Mouse (Mus musculus) lung, embryonic 14.5 days (tissue): ENCODE data around the gene Iffo2. TPM values are rescaled to one million over a fixed set of nuclear protein-coding genes. Genes with fewer than 3 reads are reported as not detected.

Experiments
- ATAC-seq: fragments of 200-750 bp; cut with Nextera tagmentation; 2 replicates; pipeline ENCODE4 v1.8.0; 2017; ENCODE audit warnings: mild to moderate bottlenecking, moderate TSS enrichment, moderate library complexity; ENCODE audit not compliant: insufficient read depth
- DNase-seq: peaks from one replicate; pipeline ENCODE4 v3.0.0-alpha.2; 2015
- H3K27ac ChIP-seq: fragments of 300-500 bp; sonication (generic); 2 replicates; pipeline ENCODE4 v1.5.1; 2014; ENCODE audit warnings: low read depth, mild to moderate bottlenecking, moderate library complexity
- H3K27me3 ChIP-seq: fragments of 300-500 bp; sonication (generic); 2 replicates; pipeline ENCODE4 v1.6.1; 2014; ENCODE audit warnings: low read length, control low read depth; ENCODE audit not compliant: insufficient read depth
- H3K36me3 ChIP-seq: fragments of 300-500 bp; sonication (generic); 2 replicates; pipeline ENCODE4 v1.6.1; 2014; ENCODE audit warnings: control low read depth; ENCODE audit not compliant: insufficient read depth
- H3K4me1 ChIP-seq: fragments of 300-500 bp; sonication (generic); 2 replicates; pipeline ENCODE4 v1.6.1; 2014; ENCODE audit warnings: antibody characterized with exemption, control low read depth; ENCODE audit not compliant: insufficient read depth
- H3K4me2 ChIP-seq: fragments of 300-500 bp; sonication (generic); 2 replicates; pipeline ENCODE4 v1.6.1; 2014; ENCODE audit warnings: mild to moderate bottlenecking
- H3K4me3 ChIP-seq: fragments of 300-500 bp; sonication (generic); 2 replicates; pipeline ENCODE4 v1.5.1; 2014; ENCODE audit warnings: low read depth, low read length
- H3K9ac ChIP-seq: fragments of 300-500 bp; sonication (generic); 2 replicates; pipeline ENCODE4 v1.6.1; 2014
- H3K9me3 ChIP-seq: fragments of 300-500 bp; sonication (generic); 2 replicates; pipeline ENCODE4 v1.6.1; 2016; ENCODE audit warnings: low read depth, low read length, control low read depth
- CTCF ChIP-seq: IDR thresholded peaks from 2 replicates; pipeline ENCODE4 v1.5.1; 2016; ENCODE audit warnings: antibody characterized with exemption, low read depth
- WGBS: fragments of 180-500 bp; shearing (Covaris S2); extraction: QIAGEN DNeasy Blood & Tissue Kit; methylation state at CpG from one replicate; pipeline ENCODE4 v1.1.7; 2014; 5-methylcytosine and 5-hydroxymethylcytosine counted together
- polyA plus RNA-seq: library from polyadenylated mRNA; unstranded; fragments of >200 nt; fragmentation: Nextera tagmentation; extraction: Ambion mirVana; gene quantifications from 2 replicates; pipeline ENCODE4 v1.2.1, GENCODE M21; 2014

Iffo2 gene
- polyA plus RNA-seq, 1 experiment from 2014 or later: 7.7 TPM

DNA sequence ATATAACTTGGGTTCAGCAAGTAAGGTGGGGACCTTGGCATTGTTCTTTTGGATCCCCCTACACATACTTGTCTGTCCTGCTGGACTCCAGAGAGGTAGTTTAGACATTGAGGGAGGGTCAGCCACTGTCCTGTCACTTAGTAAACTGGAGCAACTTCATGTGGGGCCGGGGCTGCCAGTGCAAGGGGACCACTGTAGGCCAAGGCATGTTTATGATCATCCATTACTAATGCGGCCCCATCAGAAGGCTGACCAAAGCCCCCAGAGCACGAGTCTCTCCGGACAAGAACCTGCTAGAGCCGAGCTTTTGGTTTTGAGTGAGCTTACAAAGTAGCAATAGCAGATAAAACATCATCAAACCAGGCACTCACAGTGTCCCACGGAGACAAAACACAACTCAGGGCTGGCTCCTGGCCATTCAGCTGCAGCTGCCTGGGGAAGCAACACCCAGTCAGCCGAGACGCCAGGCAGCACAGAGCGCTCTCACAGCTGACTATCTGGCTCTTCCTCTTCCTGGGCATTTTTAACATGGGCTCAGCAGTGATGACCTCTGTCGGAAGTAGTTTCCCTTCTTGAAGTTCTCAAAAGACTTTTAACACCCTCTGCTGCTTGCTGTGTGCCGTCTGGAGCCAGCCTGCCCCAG, 39.8 kb upstream of the Iffo2 start:
- peaks cover 63% of the 10 kb centered on the region for H3K36me3 ChIP-seq
- H3K9me3 ChIP-seq: no peaks in the 10 kb centered on the region
- no peaks in the 10 kb centered on the region for H3K27me3 ChIP-seq
- H3K4me1 ChIP-seq: no peaks in the 10 kb centered on the region
- H3K9ac ChIP-seq: no peak overlapping the region
- H3K4me3 ChIP-seq: no peak overlapping the region
- 78% methylated on average over 11 of the region's 11 CpGs for WGBS
- no peak for TF ChIP-seq CTCF
- no peak overlapping the region for H3K4me2 ChIP-seq
- ATAC-seq: no peak
- DNase-seq: peak; percentile 53
- H3K27ac ChIP-seq: no peak overlapping the region

GRCm38 (mm10) chr4:139491541-139492170, 38.7 kb upstream of the Iffo2 start:
- Histone ChIP-seq H3K4me3 (no peak overlapping the region), H3K9ac (no peak overlapping the region), H3K4me1 (no peaks in the 10 kb centered on the region), H3K36me3 (peaks cover 51% of the 10 kb centered on the region), H3K9me3 (no peaks in the 10 kb centered on the region), H3K27ac (no peak overlapping the region), H3K27me3 (no peaks in the 10 kb centered on the region), H3K4me2 (no peak overlapping the region)
- 83% methylated on average over 5 of the region's 5 CpGs for WGBS
- TF ChIP-seq CTCF: no peak
- ATAC-seq (no peak), DNase-seq (no peak)

GRCm38 (mm10) chr4:139492258-139492833, 38.0 kb upstream of the Iffo2 start:
- ATAC-seq: no peak
- DNase-seq: no peak

GRCm38 (mm10) chr4:139493227-139494025, 36.9 kb upstream of the Iffo2 start:
- Histone ChIP-seq H3K27ac (no peak overlapping the region), H3K27me3 (no peaks in the 10 kb centered on the region), H3K9ac (no peak overlapping the region), H3K4me2 (no peak overlapping the region), H3K36me3 (peaks cover 34% of the 10 kb centered on the region), H3K9me3 (no peaks in the 10 kb centered on the region), H3K4me1 (no peaks in the 10 kb centered on the region), H3K4me3 (no peak overlapping the region)
- 62% methylated on average over 9 of the region's 9 CpGs for WGBS
- DNase-seq: no peak
- no peak for TF ChIP-seq CTCF
- ATAC-seq: no peak

More at GRCm38 (mm10) chr4:139492258-139492833, 38.0 kb upstream of the Iffo2 start:
- H3K4me1 ChIP-seq: no peaks in the 10 kb centered on the region
- H3K9me3 ChIP-seq: no peaks in the 10 kb centered on the region
- no peaks in the 10 kb centered on the region for H3K27me3 ChIP-seq
- H3K36me3 ChIP-seq: peaks cover 45% of the 10 kb centered on the region
- H3K9ac ChIP-seq: no peak overlapping the region
- no peak for TF ChIP-seq CTCF
- H3K4me3 ChIP-seq: no peak overlapping the region
- 26% methylated on average over 3 of the region's 3 CpGs for WGBS
- no peak overlapping the region for H3K4me2 ChIP-seq
- no peak overlapping the region for H3K27ac ChIP-seq

GRCm38 (mm10) chr4:139500814-139501213, 29.5 kb upstream of the Iffo2 start:
- Histone ChIP-seq H3K4me1 (no peaks in the 10 kb centered on the region), H3K9me3 (no peaks in the 10 kb centered on the region; the same call in 1 of the 2 replicates), H3K4me3 (no peak overlapping the region), H3K27me3 (no peaks in the 10 kb centered on the region), H3K9ac (no peak overlapping the region), H3K27ac (no peak overlapping the region), H3K4me2 (no peak overlapping the region), H3K36me3 (no peaks in the 10 kb centered on the region)
- 58% methylated on average over 14 of the region's 14 CpGs for WGBS
- DNase-seq: no peak
- ATAC-seq: no peak
- TF ChIP-seq CTCF: no peak

GRCm38 (mm10) chr4:139501702-139502101, 28.6 kb upstream of the Iffo2 start:
- no peak overlapping the region for H3K4me2 ChIP-seq
- WGBS: 78% methylated on average over 6 of the region's 6 CpGs
- H3K4me3 ChIP-seq: no peak overlapping the region
- H3K27ac ChIP-seq: no peak overlapping the region
- no peak for DNase-seq
- H3K9me3 ChIP-seq: no peaks in the 10 kb centered on the region; the same call in 1 of the 2 replicates
- no peak for ATAC-seq
- no peaks in the 10 kb centered on the region for H3K4me1 ChIP-seq
- no peaks in the 10 kb centered on the region for H3K36me3 ChIP-seq
- TF ChIP-seq CTCF: peak; percentile 9; the same call in 1 of the 2 replicates
- no peak overlapping the region for H3K9ac ChIP-seq
- no peaks in the 10 kb centered on the region for H3K27me3 ChIP-seq
